Mouse (Mus musculus): ENCODE measurements around the gene BC016579. TPM values are rescaled to one million over a fixed set of nuclear protein-coding genes. Genes with fewer than 3 reads are reported as not detected.
A peak's percentile ranks its signal among the peaks of the same experiment; 100 is the strongest.

The BC016579 gene
- not detected in 2 replicates for polyA plus RNA-seq (2012)

- Histone ChIP-seq H3K4me3 (replicated peaks) (peak within 1 kb of the TSS; percentile 26), H3K4me1 (ENCODE audit: control insufficient read depth) (peaks cover 11% of the 10 kb centered on the region), H3K36me3 (ENCODE audit: control insufficient read depth) (no peaks in the 10 kb centered on the region), H3K9me3 (ENCODE audit: control insufficient read depth, low read length) (no peaks in the 10 kb centered on the region), H3K27me3 (ENCODE audit: control insufficient read depth) (peaks cover 5% of the 10 kb centered on the region)
- no peak for TF ChIP-seq GATA1 (IDR thresholded peaks at IDR 0.05; ENCODE audit: low read length)
- TF ChIP-seq TAL1 (IDR thresholded peaks at IDR 0.05; ENCODE audit: low read length): no peak
Measured at GRCm38 (mm10) chr16:45653934-45654332, at the start of gene BC016579. Gene BC016579, minus strand, starts transcription at chr16:45654068.

- H3K4me1 ChIP-seq (ENCODE audit: control insufficient read depth): no peaks in the 10 kb centered on the region
- H3K27me3 ChIP-seq (ENCODE audit: control insufficient read depth): no peaks in the 10 kb centered on the region
- no peaks in the 10 kb centered on the region for H3K36me3 ChIP-seq (ENCODE audit: control insufficient read depth)
- no peaks in the 10 kb centered on the region for H3K9me3 ChIP-seq (ENCODE audit: control insufficient read depth, low read length)
- no peak overlapping the region for H3K4me3 ChIP-seq (replicated peaks)
- no peak for TF ChIP-seq TAL1 (IDR thresholded peaks at IDR 0.05; ENCODE audit: low read length)
Measured at GRCm38 (mm10) chr16:45699301-45699700, 45.4 kb upstream of the BC016579 start.

- TF ChIP-seq GATA1 (IDR thresholded peaks at IDR 0.05; ENCODE audit: low read length): no peak
- TF ChIP-seq TAL1 (IDR thresholded peaks at IDR 0.05; ENCODE audit: low read length): no peak
- no peaks in the 10 kb centered on the region for H3K4me1 ChIP-seq (ENCODE audit: control insufficient read depth)
- H3K4me3 ChIP-seq (replicated peaks): no peak overlapping the region
- no peaks in the 10 kb centered on the region for H3K27me3 ChIP-seq (ENCODE audit: control insufficient read depth)
- no peaks in the 10 kb centered on the region for H3K9me3 ChIP-seq (ENCODE audit: control insufficient read depth, low read length)
- no peaks in the 10 kb centered on the region for H3K36me3 ChIP-seq (ENCODE audit: control insufficient read depth)
Measured at GRCm38 (mm10) chr16:45697996-45698395, 44.1 kb upstream of the BC016579 start.

GRCm38 (mm10) chr16:45695445-45696160, 41.7 kb upstream of the BC016579 start:
- Histone ChIP-seq H3K4me3 (replicated peaks) (no peak overlapping the region), H3K27me3 (ENCODE audit: control insufficient read depth) (no peaks in the 10 kb centered on the region), H3K9me3 (ENCODE audit: control insufficient read depth, low read length) (no peaks in the 10 kb centered on the region), H3K36me3 (ENCODE audit: control insufficient read depth) (no peaks in the 10 kb centered on the region), H3K4me1 (ENCODE audit: control insufficient read depth) (no peaks in the 10 kb centered on the region)
- no peak for TF ChIP-seq GATA1 (IDR thresholded peaks at IDR 0.05; ENCODE audit: low read length)
- no peak for TF ChIP-seq TAL1 (IDR thresholded peaks at IDR 0.05; ENCODE audit: low read length)

GRCm38 (mm10) chr16:45693558-45693957, 39.7 kb upstream of the BC016579 start, which contains the start of gene Tmprss7:
Gene Tmprss7, minus strand, starts transcription at chr16:45693658.
- Histone ChIP-seq H3K9me3 (ENCODE audit: control insufficient read depth, low read length) (no peaks in the 10 kb centered on the region), H3K4me3 (replicated peaks) (no peak within 1 kb of the TSS), H3K4me1 (ENCODE audit: control insufficient read depth) (no peaks in the 10 kb centered on the region), H3K27me3 (ENCODE audit: control insufficient read depth) (no peaks in the 10 kb centered on the region), H3K36me3 (ENCODE audit: control insufficient read depth) (no peaks in the 10 kb centered on the region)
- TF ChIP-seq GATA1 (IDR thresholded peaks at IDR 0.05; ENCODE audit: low read length) (no peak), TAL1 (IDR thresholded peaks at IDR 0.05; ENCODE audit: low read length) (no peak)

GRCm38 (mm10) chr16:45692851-45693250, 39.0 kb upstream of the BC016579 start:
- H3K4me1 ChIP-seq (ENCODE audit: control insufficient read depth): no peaks in the 10 kb centered on the region
- no peaks in the 10 kb centered on the region for H3K9me3 ChIP-seq (ENCODE audit: control insufficient read depth, low read length)
- no peaks in the 10 kb centered on the region for H3K36me3 ChIP-seq (ENCODE audit: control insufficient read depth)
- no peak overlapping the region for H3K4me3 ChIP-seq (replicated peaks)
- no peaks in the 10 kb centered on the region for H3K27me3 ChIP-seq (ENCODE audit: control insufficient read depth)
- TF ChIP-seq GATA1 (IDR thresholded peaks at IDR 0.05; ENCODE audit: low read length): no peak
- no peak for TF ChIP-seq TAL1 (IDR thresholded peaks at IDR 0.05; ENCODE audit: low read length)

GRCm38 (mm10) chr16:45690178-45690577, 36.3 kb upstream of the BC016579 start:
- Histone ChIP-seq H3K4me3 (replicated peaks) (no peak overlapping the region), H3K27me3 (ENCODE audit: control insufficient read depth) (no peaks in the 10 kb centered on the region), H3K9me3 (ENCODE audit: control insufficient read depth, low read length) (no peaks in the 10 kb centered on the region), H3K4me1 (ENCODE audit: control insufficient read depth) (no peaks in the 10 kb centered on the region), H3K36me3 (ENCODE audit: control insufficient read depth) (no peaks in the 10 kb centered on the region)
- TF ChIP-seq GATA1 (IDR thresholded peaks at IDR 0.05; ENCODE audit: low read length): no peak
- TF ChIP-seq TAL1 (IDR thresholded peaks at IDR 0.05; ENCODE audit: low read length): no peak

GRCm38 (mm10) chr16:45686833-45687232, 33.0 kb upstream of the BC016579 start:
- Histone ChIP-seq H3K27me3 (ENCODE audit: control insufficient read depth) (no peaks in the 10 kb centered on the region), H3K9me3 (ENCODE audit: control insufficient read depth, low read length) (no peaks in the 10 kb centered on the region), H3K4me3 (replicated peaks) (no peak overlapping the region), H3K36me3 (ENCODE audit: control insufficient read depth) (no peaks in the 10 kb centered on the region), H3K4me1 (ENCODE audit: control insufficient read depth) (no peaks in the 10 kb centered on the region)
- TF ChIP-seq TAL1 (IDR thresholded peaks at IDR 0.05; ENCODE audit: low read length) (no peak), GATA1 (IDR thresholded peaks at IDR 0.05; ENCODE audit: low read length) (no peak)

- H3K27me3 ChIP-seq (ENCODE audit: control insufficient read depth): no peaks in the 10 kb centered on the region
- H3K4me1 ChIP-seq (ENCODE audit: control insufficient read depth): no peaks in the 10 kb centered on the region
- TF ChIP-seq GATA1 (IDR thresholded peaks at IDR 0.05; ENCODE audit: low read length): no peak
- no peak for TF ChIP-seq TAL1 (IDR thresholded peaks at IDR 0.05; ENCODE audit: low read length)
- H3K4me3 ChIP-seq (replicated peaks): no peak overlapping the region
- no peaks in the 10 kb centered on the region for H3K36me3 ChIP-seq (ENCODE audit: control insufficient read depth)
- no peaks in the 10 kb centered on the region for H3K9me3 ChIP-seq (ENCODE audit: control insufficient read depth, low read length)
Measured at GRCm38 (mm10) chr16:45685295-45685694, 31.4 kb upstream of the BC016579 start.

GRCm38 (mm10) chr16:45684815-45685214, 30.9 kb upstream of the BC016579 start:
- H3K36me3 ChIP-seq (ENCODE audit: control insufficient read depth): no peaks in the 10 kb centered on the region
- H3K9me3 ChIP-seq (ENCODE audit: control insufficient read depth, low read length): no peaks in the 10 kb centered on the region
- no peaks in the 10 kb centered on the region for H3K27me3 ChIP-seq (ENCODE audit: control insufficient read depth)
- TF ChIP-seq GATA1 (IDR thresholded peaks at IDR 0.05; ENCODE audit: low read length): no peak
- TF ChIP-seq TAL1 (IDR thresholded peaks at IDR 0.05; ENCODE audit: low read length): no peak
- H3K4me3 ChIP-seq (replicated peaks): no peak overlapping the region
- H3K4me1 ChIP-seq (ENCODE audit: control insufficient read depth): no peaks in the 10 kb centered on the region

All from erythroblast, embryonic 14.5 days (primary cell).